Mouse (Mus musculus) heart, adult 2 months (tissue): Measurements from ENCODE around the gene Nup210l. TPM values are rescaled to one million over a fixed set of nuclear protein-coding genes. Genes with fewer than 3 reads are reported as not detected.

ENCODE experiments used
- DNase-seq, 2 experiments: peaks; one replicate each; pipeline ENCODE4 v3.0.0; 2021
- H3K27ac ChIP-seq: fragments of 200-600 bp; 2 replicates; pipeline ENCODE4 v1.8.1; 2022
- H3K27me3 ChIP-seq: fragments of 200-500 bp; 2 replicates; pipeline ENCODE4 v1.6.1; 2012; ENCODE audit warnings: mild to moderate bottlenecking, low read length, inconsistent platforms, mixed read lengths; ENCODE audit not compliant: control insufficient read depth, insufficient read depth
- H3K36me3 ChIP-seq: fragments of 200-500 bp; 2 replicates; pipeline ENCODE4 v1.6.1; 2012; ENCODE audit warnings: low read length, inconsistent platforms; ENCODE audit not compliant: control insufficient read depth, insufficient read depth
- H3K4me1 ChIP-seq: fragments of 200-500 bp; 2 replicates; pipeline ENCODE4 v1.6.1; 2011; ENCODE audit warnings: low read length; ENCODE audit not compliant: control insufficient read depth, insufficient read depth
- H3K4me3 ChIP-seq: fragments of 200-600 bp; 2 replicates; pipeline ENCODE4 v1.8.1; 2022
- H3K79me2 ChIP-seq: fragments of 200-500 bp; replicated peaks from 2 replicates; pipeline ENCODE4 v1.6.1; 2012; ENCODE audit warnings: mild to moderate bottlenecking, inconsistent platforms, low read length, moderate library complexity, mixed read lengths; ENCODE audit not compliant: control insufficient read depth, insufficient read depth
- H3K9ac ChIP-seq: fragments of 200-500 bp; 2 replicates; pipeline ENCODE4 v1.6.1; 2012; ENCODE audit warnings: low read depth, mild to moderate bottlenecking, control low read depth, inconsistent platforms, low read length, mixed read lengths
- CTCF ChIP-seq: fragments of 200-600 bp; IDR thresholded peaks from 2 replicates; pipeline ENCODE4 v1.8.1; 2022; ENCODE audit warnings: antibody characterized with exemption, mild to moderate bottlenecking, moderate library complexity
- EP300 ChIP-seq: fragments of 200-500 bp; IDR thresholded peaks from 2 replicates; pipeline ENCODE4 v1.6.1; 2011; ENCODE audit warnings: low read depth, low read length, control low read depth; ENCODE audit not compliant: insufficient read depth
- POLR2A ChIP-seq: fragments of 200-500 bp; IDR thresholded peaks from 2 replicates; pipeline ENCODE4 v1.6.1; 2011; ENCODE audit warnings: mild to moderate bottlenecking, low read depth, low read length, control low read depth; ENCODE audit not compliant: insufficient read depth
- WGBS: fragments of 180-500 bp; shearing (Covaris S2); methylation state at CpG from one replicate; pipeline ENCODE4 v1.1.7; 2018; 5-methylcytosine and 5-hydroxymethylcytosine counted together
- intact Hi-C: fragments of 180-260 bp; cut with DNase I; formaldehyde crosslinking; loops from one replicate; pipeline ENCODE4 v1.15.1; 2025
- polyA plus RNA-seq: library from polyadenylated mRNA; depleted of rRNA; stranded (reverse); fragments of >200 nt; gene quantifications from 2 replicates; pipeline ENCODE4 v1.2.3, GENCODE M21; 2012
- total RNA-seq, 2 experiments: library from RNA; stranded (reverse); gene quantifications; 2 replicates each; pipeline ENCODE4 v1.2.3; 2021

Gene Nup210l
- total and polyA plus RNA-seq, 3 experiments, result 0.11 to 0.14 (median 0.13) TPM

- no peak overlapping the region for H3K4me3 ChIP-seq
- TF ChIP-seq POLR2A (no peak), EP300 (no peak), CTCF (no peak)
- H3K27me3 ChIP-seq, result no peaks in the 10 kb centered on the region
- intact Hi-C loops, result no loop called here
- 74% methylated on average over 5 of the region's 5 CpGs for WGBS
- no peak overlapping the region for H3K27ac ChIP-seq
- no peaks in the 10 kb centered on the region for H3K4me1 ChIP-seq
- H3K36me3 ChIP-seq, result no peaks in the 10 kb centered on the region
- H3K9ac ChIP-seq, result no peak overlapping the region
- H3K79me2 ChIP-seq, result no peaks in the 10 kb centered on the region
- DNase-seq, result no peak
Observed at GRCm38 (mm10) chr3:90097928-90098327, 6.0 kb upstream of the Nup210l start.

GRCm38 (mm10) chr3:90101010-90101409 is 2.9 kb upstream of the Nup210l start:
- no peak for DNase-seq
- intact Hi-C loops, result no loop called here
- 90% methylated on average over 3 of the region's 3 CpGs for WGBS
- Histone ChIP-seq H3K4me3 (no peak overlapping the region), H3K27ac (no peak overlapping the region), H3K36me3 (no peaks in the 10 kb centered on the region), H3K79me2 (no peaks in the 10 kb centered on the region), H3K9ac (no peak overlapping the region), H3K4me1 (no peaks in the 10 kb centered on the region), H3K27me3 (no peaks in the 10 kb centered on the region)
- TF ChIP-seq EP300 (no peak), POLR2A (no peak), CTCF (no peak)

GRCm38 (mm10) chr3:90101673-90102072 is 2.3 kb upstream of the Nup210l start:
- DNase-seq, result no peak
- Histone ChIP-seq H3K27ac (no peak overlapping the region), H3K36me3 (no peaks in the 10 kb centered on the region), H3K9ac (no peak overlapping the region), H3K27me3 (no peaks in the 10 kb centered on the region), H3K79me2 (no peaks in the 10 kb centered on the region), H3K4me3 (no peak overlapping the region), H3K4me1 (no peaks in the 10 kb centered on the region)
- intact Hi-C loops, result no loop called here
- 88% methylated on average over 2 of the region's 2 CpGs for WGBS
- TF ChIP-seq EP300 (no peak), CTCF (no peak), POLR2A (no peak)

- H3K79me2 ChIP-seq, result no peaks in the 10 kb centered on the region
- H3K9ac ChIP-seq, result no peak overlapping the region
- H3K36me3 ChIP-seq, result no peaks in the 10 kb centered on the region
- no peak for DNase-seq
- intact Hi-C loops, result no loop called here
- WGBS, result 86% methylated on average over 2 of the region's 2 CpGs
- no peak overlapping the region for H3K27ac ChIP-seq
- H3K27me3 ChIP-seq, result no peaks in the 10 kb centered on the region
- TF ChIP-seq EP300, result no peak
- TF ChIP-seq POLR2A, result no peak
- TF ChIP-seq CTCF, result no peak
- H3K4me1 ChIP-seq, result no peaks in the 10 kb centered on the region
- H3K4me3 ChIP-seq, result no peak overlapping the region
Observed at GRCm38 (mm10) chr3:90102239-90102638, 1.7 kb upstream of the Nup210l start.

- intact Hi-C loops, result no loop called here
- TF ChIP-seq EP300 (no peak), POLR2A (no peak), CTCF (no peak)
- Histone ChIP-seq H3K79me2 (no peaks in the 10 kb centered on the region), H3K27me3 (no peaks in the 10 kb centered on the region), H3K27ac (no peak overlapping the region), H3K4me3 (no peak overlapping the region), H3K36me3 (no peaks in the 10 kb centered on the region), H3K9ac (no peak overlapping the region), H3K4me1 (no peaks in the 10 kb centered on the region)
- no peak for DNase-seq
- 71% methylated on average over 2 of the region's 2 CpGs for WGBS
Observed at GRCm38 (mm10) chr3:90103176-90103575, 756 bp upstream of the Nup210l start.

- intact Hi-C loops, result no loop called here
- no peaks in the 10 kb centered on the region for H3K36me3 ChIP-seq
Observed at GRCm38 (mm10) chr3:90111706-90112105, 7.8 kb downstream of the Nup210l start.

More at GRCm38 (mm10) chr3:90111706-90112105, 7.8 kb downstream of the Nup210l start:
- DNase-seq, result no peak
- H3K79me2 ChIP-seq, result no peaks in the 10 kb centered on the region
- H3K4me3 ChIP-seq, result no peak overlapping the region
- H3K27ac ChIP-seq, result no peak overlapping the region
- no peak overlapping the region for H3K9ac ChIP-seq
- H3K27me3 ChIP-seq, result no peaks in the 10 kb centered on the region
- TF ChIP-seq EP300 (no peak), CTCF (no peak), POLR2A (no peak)
- peaks cover 2% of the 10 kb centered on the region; the same call in 1 of the 2 replicates for H3K4me1 ChIP-seq
- WGBS, result 56% methylated on average over 2 of the region's 2 CpGs
